Mouse (Mus musculus): ENCODE measurements at regions not wholly inside any gene's neighbourhood (a gene's known extent, or its start where the extent isn't known, plus 50 kb on each side); places are given as distances from the start of the nearest gene placed in this dataset.
A peak's percentile ranks its signal among the peaks of the same experiment; 100 is the strongest.
"Not testable (repeated sequence)": the region's sequence is repeated elsewhere in the genome, so short reads cannot be mapped to it uniquely, and the experiment has no call there.

GRCm38 (mm10) chrX:19903962-19904930, 155.1 kb upstream of the Chst7 start:
- peak in 1 of 2 experiments; percentile 9 for DNase-seq (ENCODE audit: extremely low spot score in 1 of 2, low spot score in 1 of 2)

- DNase-seq (ENCODE audit: extremely low spot score in 1 of 2, low spot score in 1 of 2): no peak
These were observed 152.6 kb upstream of the Chst7 start for GRCm38 (mm10) chrX:19906646-19907371.

DNA sequence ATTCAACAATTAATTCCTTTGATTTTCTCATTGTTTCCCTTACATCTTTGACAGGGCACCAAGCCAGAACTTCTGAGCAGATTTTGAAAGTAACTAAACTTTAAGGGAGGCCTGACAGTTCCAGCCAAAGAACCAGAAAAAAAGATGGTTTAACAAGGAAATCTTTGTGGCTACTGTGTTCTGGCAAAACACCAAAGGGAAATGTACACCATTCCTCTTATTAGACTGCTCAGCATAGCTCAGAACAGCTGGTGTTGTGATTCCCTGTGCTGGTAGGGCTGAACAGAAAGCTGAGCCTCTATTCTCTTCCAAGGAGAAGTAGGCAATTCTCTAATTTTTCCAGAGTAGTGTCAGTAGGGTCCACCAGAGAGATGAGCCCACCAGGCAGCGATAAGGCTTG, 142.4 kb upstream of the Chst7 start:
- no peak for DNase-seq (ENCODE audit: extremely low spot score in 1 of 2, low spot score in 1 of 2)

GRCm38 (mm10) chrX:19929376-19929775, 130.0 kb upstream of the Chst7 start:
- DNase-seq (ENCODE audit: extremely low spot score in 1 of 2, low spot score in 1 of 2): not testable (repeated sequence)

DNA sequence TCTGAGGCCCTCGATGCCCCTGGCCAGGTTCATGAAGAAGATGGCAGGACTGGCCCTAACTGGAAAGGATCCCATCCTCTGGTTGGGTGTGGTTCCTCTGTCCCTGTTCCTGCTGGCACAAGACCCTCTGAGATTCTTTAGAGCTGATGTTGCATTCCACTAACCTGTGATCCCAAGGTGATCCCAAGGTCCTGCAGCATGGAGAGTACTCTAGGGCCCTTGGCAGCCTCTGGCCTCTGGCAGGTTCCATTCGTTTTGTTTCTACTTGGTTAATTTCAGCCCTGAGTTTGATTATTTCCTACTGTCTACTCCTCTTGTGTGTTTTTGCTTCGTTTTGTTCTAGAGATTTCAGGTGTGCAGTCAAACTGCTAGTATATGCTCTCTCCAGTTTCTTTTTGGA, 129.5 kb upstream of the Chst7 start:
- DNase-seq (ENCODE audit: extremely low spot score in 1 of 2, low spot score in 1 of 2): no peak

- no peak for DNase-seq (ENCODE audit: extremely low spot score in 1 of 2, low spot score in 1 of 2)
These were observed 116.1 kb upstream of the Chst7 start for GRCm38 (mm10) chrX:19943305-19943704.

All from layer of hippocampus, postnatal 25 days (tissue).